Mouse (Mus musculus) leukemia stem cell, adult 10-12 weeks (primary cell): Measurements from ENCODE around the gene Gm4141. TPM values are rescaled to one million over a fixed set of nuclear protein-coding genes. Genes with fewer than 3 reads are reported as not detected.

Experiments used
- polyA plus RNA-seq: library from polyadenylated mRNA; stranded (reverse); fragments of >175 nt; gene quantifications from 2 replicates; pipeline ENCODE4 v1.2.3, GENCODE M21; 2012; ENCODE audit warnings: low replicate concordance

Gene Gm4141
- polyA plus RNA-seq, result not detected in 2 replicates

GRCm38 (mm10) chr7:20576141-20576540 lies at the start of gene Gm4141:
Gene Gm4141, minus strand, starts transcription at chr7:20576241.

GRCm38 (mm10) chr7:20598921-20599320 lies 22.9 kb upstream of the Gm4141 start, which contains the start of gene Gm4513:
Gene Gm4513, minus strand, starts transcription at chr7:20599021.

GRCm38 (mm10) chr7:20545657-20546056 lies 30.4 kb downstream of the Gm4141 start, which contains the start of gene Gm5726:
Gene Gm5726, minus strand, starts transcription at chr7:20545757.

GRCm38 (mm10) chr7:20533537-20533936 lies 42.5 kb downstream of the Gm4141 start, which contains the start of gene Vmn1r104:
Gene Vmn1r104, plus strand, starts transcription at chr7:20533837.

Other genes starting within 250 kb of the Gm4141 start
- gene Gm4133, start 242.2 kb downstream of the Gm4141 start, polyA plus RNA-seq, result not detected in 2 replicates
- not detected in 2 replicates for gene Gm5728, start 200.8 kb downstream of the Gm4141 start, polyA plus RNA-seq
- not detected in 2 replicates for gene Vmn1r100, start 158.3 kb downstream of the Gm4141 start, polyA plus RNA-seq
- gene Vmn1r101, start 133.6 kb downstream of the Gm4141 start, polyA plus RNA-seq, result not detected in 2 replicates
- not detected in 2 replicates for gene Gm10670, start 101.3 kb downstream of the Gm4141 start, polyA plus RNA-seq
- not detected in 2 replicates for gene Vmn1r103, start 65.7 kb downstream of the Gm4141 start, polyA plus RNA-seq
- not detected in 2 replicates for gene Vmn1r104, start 42.4 kb downstream of the Gm4141 start, polyA plus RNA-seq
- not detected in 2 replicates for gene Gm5726, start 30.5 kb downstream of the Gm4141 start, polyA plus RNA-seq
- not detected in 2 replicates for gene Gm4513, start 22.8 kb upstream of the Gm4141 start, polyA plus RNA-seq
- gene Vmn1r107, start 92.7 kb upstream of the Gm4141 start, polyA plus RNA-seq, result not detected in 2 replicates
- gene Vmn1r111, start 127.0 kb upstream of the Gm4141 start, polyA plus RNA-seq, result not detected in 2 replicates
- gene Gm10668, start 154.4 kb upstream of the Gm4141 start, polyA plus RNA-seq, result not detected in 2 replicates
- not detected in 2 replicates for gene Vmn1r112, start 194.9 kb upstream of the Gm4141 start, polyA plus RNA-seq
- gene Vmn1r113, start 211.0 kb upstream of the Gm4141 start, polyA plus RNA-seq, result not detected in 2 replicates
- not detected in 2 replicates for gene Vmn1r114, start 235.9 kb upstream of the Gm4141 start, polyA plus RNA-seq